Mouse (Mus musculus) hindbrain, embryonic 16.5 days (tissue): ENCODE measurements around the gene Plekhg1. TPM values are rescaled to one million over a fixed set of nuclear protein-coding genes. Genes with fewer than 3 reads are reported as not detected.

Source experiments
- ATAC-seq: fragments of 200-750 bp; cut with Nextera tagmentation; 2 replicates; pipeline ENCODE4 v1.8.0; 2017; ENCODE audit warnings: moderate TSS enrichment, moderate library complexity
- H3K27ac ChIP-seq: fragments of 300-500 bp; sonication (generic); 2 replicates; pipeline ENCODE4 v1.5.1; 2014; ENCODE audit warnings: low read depth, mild to moderate bottlenecking, control low read depth, low read length, moderate library complexity
- H3K27me3 ChIP-seq: fragments of 300-500 bp; sonication (generic); replicated peaks from 2 replicates; pipeline ENCODE4 v1.6.1; 2014; ENCODE audit warnings: low read length; ENCODE audit not compliant: control insufficient read depth, insufficient read depth
- H3K36me3 ChIP-seq: fragments of 300-500 bp; sonication (generic); 2 replicates; pipeline ENCODE4 v1.6.1; 2014; ENCODE audit warnings: mild to moderate bottlenecking, low read length, moderate library complexity, mixed read lengths; ENCODE audit not compliant: control insufficient read depth, insufficient read depth
- H3K4me1 ChIP-seq: fragments of 300-500 bp; sonication (generic); 2 replicates; pipeline ENCODE4 v1.6.1; 2014; ENCODE audit warnings: low read depth, low read length; ENCODE audit not compliant: control insufficient read depth, insufficient read depth
- H3K4me2 ChIP-seq: fragments of 300-500 bp; sonication (generic); 2 replicates; pipeline ENCODE4 v1.6.1; 2014; ENCODE audit warnings: mild to moderate bottlenecking, low read length, control low read depth, moderate library complexity
- H3K4me3 ChIP-seq: fragments of 300-500 bp; sonication (generic); 2 replicates; pipeline ENCODE4 v1.5.1; 2014; ENCODE audit warnings: mild to moderate bottlenecking, low read length, control low read depth, moderate library complexity
- H3K9ac ChIP-seq: fragments of 300-500 bp; sonication (generic); 2 replicates; pipeline ENCODE4 v1.6.1; 2014; ENCODE audit warnings: low read depth, mild to moderate bottlenecking, control low read depth, low read length, moderate library complexity
- H3K9me3 ChIP-seq: fragments of 300-500 bp; sonication (generic); 2 replicates; pipeline ENCODE4 v1.6.1; 2014; ENCODE audit warnings: mild to moderate bottlenecking, low read length, moderate library complexity; ENCODE audit not compliant: control insufficient read depth
- WGBS: fragments of 180-500 bp; shearing (Covaris S2); extraction: QIAGEN DNeasy Blood & Tissue Kit; methylation state at CpG from one replicate; pipeline ENCODE4 v1.1.7; 2014; 5-methylcytosine and 5-hydroxymethylcytosine counted together
- polyA plus RNA-seq: library from polyadenylated mRNA; unstranded; fragments of >200 nt; fragmentation: Nextera tagmentation; extraction: Ambion mirVana; gene quantifications from 2 replicates; pipeline ENCODE4 v1.2.1, GENCODE M21; 2015

The Plekhg1 gene
- polyA plus RNA-seq: 7.1 and 9.0 TPM in 2 replicates

DNA sequence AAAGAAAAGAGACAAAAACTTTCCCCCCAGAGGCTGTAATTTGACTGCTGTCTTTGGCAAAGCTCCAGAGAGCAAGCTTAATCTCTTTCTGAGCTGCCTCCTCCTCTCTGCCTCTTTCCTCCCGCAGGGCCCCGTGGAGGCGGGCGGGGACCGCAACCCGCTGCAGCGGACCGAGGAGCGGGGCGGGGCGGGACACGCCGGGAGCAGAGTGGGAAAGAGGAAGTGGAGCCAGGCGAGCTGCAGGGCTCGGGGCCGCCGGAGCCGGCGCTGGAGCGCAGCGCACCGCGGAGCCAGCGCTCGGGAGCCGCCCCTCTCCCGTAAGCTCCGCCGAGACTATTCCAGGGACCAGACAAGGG, at the start of gene Plekhg1:
Plekhg1 (plus strand) TSS at position 217 of the 356 bp plus-strand sequence.
- Histone ChIP-seq H3K9ac (peak within 1 kb of the TSS; percentile 75), H3K4me3 (peak within 1 kb of the TSS; percentile 67), H3K4me2 (peak within 1 kb of the TSS; percentile 99), H3K4me1 (peaks cover 4% of the 10 kb centered on the region), H3K9me3 (no peaks in the 10 kb centered on the region), H3K36me3 (no peaks in the 10 kb centered on the region), H3K27ac (peak within 1 kb of the TSS; percentile 75), H3K27me3 (no peaks in the 10 kb centered on the region)
- WGBS: 0% methylated on average over 11 of the region's 29 CpGs
- peak; percentile 89 for ATAC-seq

DNA sequence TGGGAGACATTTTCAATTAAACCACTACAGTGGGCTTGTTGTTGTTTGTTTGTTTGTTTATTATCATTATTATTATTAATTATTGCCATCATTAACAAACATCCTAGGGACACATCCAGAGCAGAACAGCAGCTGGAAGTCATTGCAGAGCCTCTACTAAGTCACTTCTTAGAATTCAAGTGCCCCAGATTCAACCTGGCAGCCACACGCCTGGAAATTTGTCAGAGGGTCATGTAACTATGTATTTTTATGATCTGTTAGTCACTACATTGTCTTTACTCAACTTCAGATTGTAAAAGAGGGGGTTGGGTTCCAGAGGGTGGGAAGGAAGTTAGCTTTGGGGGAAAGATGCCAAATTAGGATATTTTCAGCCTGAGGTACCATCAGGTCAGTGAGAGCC, 47.4 kb upstream of the Plekhg1 start:
- no peaks in the 10 kb centered on the region for H3K4me1 ChIP-seq
- no peak for ATAC-seq
- no peaks in the 10 kb centered on the region for H3K36me3 ChIP-seq
- H3K4me3 ChIP-seq: no peak overlapping the region
- no peak overlapping the region for H3K9ac ChIP-seq
- WGBS: 69% methylated on average over 1 of the region's 1 CpGs
- no peak overlapping the region for H3K4me2 ChIP-seq
- H3K9me3 ChIP-seq: no peaks in the 10 kb centered on the region
- no peaks in the 10 kb centered on the region for H3K27me3 ChIP-seq
- no peak overlapping the region for H3K27ac ChIP-seq

- H3K9ac ChIP-seq: no peak overlapping the region
- H3K4me3 ChIP-seq: no peak overlapping the region
- H3K4me1 ChIP-seq: no peaks in the 10 kb centered on the region
- WGBS: 46% methylated on average over 6 of the region's 6 CpGs
- no peaks in the 10 kb centered on the region for H3K27me3 ChIP-seq
- no peak overlapping the region for H3K4me2 ChIP-seq
- H3K36me3 ChIP-seq: no peaks in the 10 kb centered on the region
- H3K9me3 ChIP-seq: no peaks in the 10 kb centered on the region
- no peak overlapping the region for H3K27ac ChIP-seq
- ATAC-seq: 0 out of 2 replicates have a peak, but pooled peaks have one; percentile 13
Measured at GRCm38 (mm10) chr10:3693699-3694280, 46.4 kb upstream of the Plekhg1 start.

DNA sequence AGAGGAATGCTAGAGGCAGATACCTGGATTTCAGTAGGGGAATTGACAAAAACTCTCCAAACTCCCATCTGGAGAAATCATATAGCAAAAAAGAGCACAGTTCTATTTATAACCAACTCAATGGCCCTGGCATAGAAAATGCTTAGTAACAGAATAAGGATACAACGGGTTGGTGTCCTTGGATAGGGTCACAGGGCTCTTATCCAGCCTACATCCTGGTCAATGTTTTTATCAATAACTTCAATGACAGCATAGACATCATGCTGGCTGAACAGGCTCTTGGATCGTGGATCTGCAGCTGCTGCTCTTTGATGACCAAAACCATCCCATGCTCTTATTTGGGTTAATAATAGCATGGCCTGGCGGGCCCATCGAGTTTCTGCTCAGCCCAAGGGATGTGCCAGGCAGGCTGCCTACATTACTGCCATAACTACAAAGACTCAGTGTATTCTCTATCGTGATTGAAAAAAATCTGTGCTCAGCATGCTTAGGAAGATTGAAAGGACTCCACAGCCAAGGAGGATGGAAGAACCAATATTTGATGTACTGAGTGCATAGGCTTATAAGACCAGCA, 44.7 kb upstream of the Plekhg1 start:
- H3K27me3 ChIP-seq: no peaks in the 10 kb centered on the region
- ATAC-seq: no peak
- whole genome bisulfite sequencing: 63% methylated on average over 5 of the region's 5 CpGs
- no peak overlapping the region for H3K4me3 ChIP-seq
- no peak overlapping the region for H3K4me2 ChIP-seq
- no peak overlapping the region for H3K9ac ChIP-seq
- H3K9me3 ChIP-seq: no peaks in the 10 kb centered on the region
- H3K36me3 ChIP-seq: no peaks in the 10 kb centered on the region
- H3K4me1 ChIP-seq: no peaks in the 10 kb centered on the region
- peak overlapping the region; percentile 9; the same call in 1 of the 2 replicates for H3K27ac ChIP-seq

GRCm38 (mm10) chr10:3696727-3697348, 43.3 kb upstream of the Plekhg1 start:
- Histone ChIP-seq H3K36me3 (no peaks in the 10 kb centered on the region), H3K4me1 (no peaks in the 10 kb centered on the region), H3K4me3 (no peak overlapping the region), H3K27me3 (no peaks in the 10 kb centered on the region), H3K9me3 (no peaks in the 10 kb centered on the region), H3K9ac (no peak overlapping the region), H3K4me2 (no peak overlapping the region), H3K27ac (peak overlapping the region; percentile 55)
- peak; percentile 86 for ATAC-seq
- 63% methylated on average over 8 of the region's 8 CpGs for WGBS

DNA sequence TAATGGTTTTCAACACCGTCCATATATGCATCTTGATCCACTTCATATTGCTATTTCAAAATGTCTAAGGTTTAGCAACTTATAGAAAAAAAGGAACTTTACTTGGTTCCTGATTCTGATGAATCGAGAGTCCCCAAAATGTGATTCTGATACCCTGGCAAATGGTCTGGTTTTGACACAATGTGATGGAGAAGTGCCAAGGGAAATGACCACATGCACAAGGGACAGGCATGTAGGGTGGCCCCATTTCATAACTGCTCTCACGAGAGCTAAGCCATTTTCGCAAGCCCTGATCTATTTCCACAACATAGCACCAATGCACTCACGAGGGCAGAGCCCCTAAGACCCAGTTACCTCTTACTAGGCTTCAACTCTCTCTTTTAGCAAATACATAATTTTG, 42.7 kb upstream of the Plekhg1 start:
- no peaks in the 10 kb centered on the region for H3K27me3 ChIP-seq
- H3K27ac ChIP-seq: no peak overlapping the region
- no peaks in the 10 kb centered on the region for H3K9me3 ChIP-seq
- no peak overlapping the region for H3K9ac ChIP-seq
- no peak overlapping the region for H3K4me3 ChIP-seq
- no peaks in the 10 kb centered on the region for H3K36me3 ChIP-seq
- no peak for ATAC-seq
- H3K4me1 ChIP-seq: no peaks in the 10 kb centered on the region
- no peak overlapping the region for H3K4me2 ChIP-seq
- WGBS: 79% methylated on average over 5 of the region's 5 CpGs

- Histone ChIP-seq H3K4me1 (no peaks in the 10 kb centered on the region), H3K36me3 (no peaks in the 10 kb centered on the region), H3K9ac (no peak overlapping the region), H3K4me3 (no peak overlapping the region), H3K4me2 (no peak overlapping the region), H3K27ac (no peak overlapping the region), H3K9me3 (no peaks in the 10 kb centered on the region), H3K27me3 (no peaks in the 10 kb centered on the region)
- ATAC-seq: no peak
- WGBS: 71% methylated on average over 12 of the region's 12 CpGs
Measured at GRCm38 (mm10) chr10:3700225-3701073, 39.7 kb upstream of the Plekhg1 start.

GRCm38 (mm10) chr10:3701832-3702231, 38.3 kb upstream of the Plekhg1 start:
- H3K4me2 ChIP-seq: no peak overlapping the region
- H3K9ac ChIP-seq: no peak overlapping the region
- WGBS: 80% methylated on average over 4 of the region's 4 CpGs
- no peak overlapping the region for H3K4me3 ChIP-seq
- H3K9me3 ChIP-seq: no peaks in the 10 kb centered on the region
- no peak for ATAC-seq
- H3K27me3 ChIP-seq: no peaks in the 10 kb centered on the region
- no peaks in the 10 kb centered on the region for H3K36me3 ChIP-seq
- H3K4me1 ChIP-seq: no peaks in the 10 kb centered on the region
- H3K27ac ChIP-seq: no peak overlapping the region

DNA sequence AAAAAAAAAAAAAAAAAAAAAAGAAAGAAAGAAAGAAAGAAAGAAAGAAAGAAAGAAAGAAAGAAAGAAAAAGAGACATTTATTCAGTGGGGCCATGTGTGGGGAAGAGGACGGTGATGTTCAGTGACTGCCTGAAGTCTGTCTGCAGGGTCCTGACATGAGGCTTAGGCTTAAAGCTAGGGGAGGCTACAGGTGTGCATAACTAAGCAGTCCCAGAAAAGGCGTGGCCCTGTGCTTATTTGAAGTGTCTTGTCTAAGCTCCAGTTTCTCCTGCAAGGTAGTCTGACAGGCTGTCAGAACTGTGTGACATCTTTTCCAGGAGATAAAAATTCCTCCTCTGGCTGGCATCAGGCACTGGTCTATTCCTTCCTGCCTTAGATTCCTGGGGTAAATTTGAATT, 37.6 kb upstream of the Plekhg1 start:
- H3K9ac ChIP-seq: no peak overlapping the region
- H3K4me3 ChIP-seq: no peak overlapping the region
- H3K27me3 ChIP-seq: no peaks in the 10 kb centered on the region
- no peak overlapping the region for H3K27ac ChIP-seq
- whole genome bisulfite sequencing: 84% methylated on average over 2 of the region's 2 CpGs
- no peak overlapping the region for H3K4me2 ChIP-seq
- no peak for ATAC-seq
- no peaks in the 10 kb centered on the region for H3K9me3 ChIP-seq
- H3K4me1 ChIP-seq: no peaks in the 10 kb centered on the region
- H3K36me3 ChIP-seq: no peaks in the 10 kb centered on the region
